Mouse (Mus musculus) hindbrain, embryonic 11.5 days (tissue): ENCODE measurements at regions not wholly inside any gene's neighbourhood (a gene's known extent, or its start where the extent isn't known, plus 50 kb on each side); places are given as distances from the start of the nearest gene placed in this dataset.

Experiments
- ATAC-seq: fragments of 200-750 bp; cut with Nextera tagmentation; 2 replicates; pipeline ENCODE4 v1.8.0; 2017; ENCODE audit warnings: mild to moderate bottlenecking, moderate TSS enrichment, moderate library complexity; ENCODE audit not compliant: low FRiP score
- DNase-seq: peaks from one replicate; pipeline ENCODE4 v3.0.0-alpha.2; 2015; ENCODE audit warnings: low spot score
- H3K27ac ChIP-seq: fragments of 300-500 bp; sonication (generic); 2 replicates; pipeline ENCODE4 v1.5.1; 2014; ENCODE audit warnings: mild to moderate bottlenecking, low read depth, low read length
- H3K27me3 ChIP-seq: fragments of 300-500 bp; sonication (generic); 2 replicates; pipeline ENCODE4 v1.6.1; 2014; ENCODE audit warnings: mild to moderate bottlenecking, low read length, moderate library complexity, mixed read lengths; ENCODE audit not compliant: control insufficient read depth, insufficient read depth
- H3K36me3 ChIP-seq: fragments of 300-500 bp; sonication (generic); 2 replicates; pipeline ENCODE4 v1.6.1; 2014; ENCODE audit warnings: mild to moderate bottlenecking, low read length, moderate library complexity, mixed read lengths; ENCODE audit not compliant: control insufficient read depth, insufficient read depth
- H3K4me1 ChIP-seq: fragments of 300-500 bp; sonication (generic); replicated peaks from 2 replicates; pipeline ENCODE4 v1.6.1; 2014; ENCODE audit warnings: low read length, mixed read lengths; ENCODE audit not compliant: control insufficient read depth, insufficient read depth
- H3K4me2 ChIP-seq: fragments of 300-500 bp; sonication (generic); replicated peaks from 2 replicates; pipeline ENCODE4 v1.6.1; 2014; ENCODE audit warnings: mild to moderate bottlenecking, low read depth, low read length
- H3K4me3 ChIP-seq: fragments of 300-500 bp; sonication (generic); 2 replicates; pipeline ENCODE4 v1.5.1; 2014; ENCODE audit warnings: low read depth, low read length
- H3K9ac ChIP-seq: fragments of 300-500 bp; sonication (generic); 2 replicates; pipeline ENCODE4 v1.6.1; 2014; ENCODE audit warnings: low read depth, low read length
- H3K9me3 ChIP-seq: fragments of 300-500 bp; sonication (generic); 2 replicates; pipeline ENCODE4 v1.6.1; 2016; ENCODE audit warnings: low read length; ENCODE audit not compliant: control insufficient read depth
- WGBS: fragments of 180-500 bp; shearing (Covaris S2); extraction: QIAGEN DNeasy Blood & Tissue Kit; methylation state at CpG from one replicate; pipeline ENCODE4 v1.1.7; 2014; 5-methylcytosine and 5-hydroxymethylcytosine counted together

GRCm38 (mm10) chr2:178700825-178701224, 270.5 kb downstream of the Cdh26 start:
- ATAC-seq = no peak
- Histone ChIP-seq H3K9me3 (no peaks in the 10 kb centered on the region), H3K27me3 (no peaks in the 10 kb centered on the region), H3K36me3 (no peaks in the 10 kb centered on the region), H3K4me2 (no peak overlapping the region), H3K4me1 (no peaks in the 10 kb centered on the region), H3K9ac (no peak overlapping the region), H3K4me3 (no peak overlapping the region), H3K27ac (no peak overlapping the region)
- DNase-seq = no peak
- 69% methylated on average over 3 of the region's 3 CpGs for WGBS

GRCm38 (mm10) chr2:178704510-178704909, 274.2 kb downstream of the Cdh26 start:
- Histone ChIP-seq H3K4me2 (no peak overlapping the region), H3K36me3 (no peaks in the 10 kb centered on the region), H3K27me3 (no peaks in the 10 kb centered on the region), H3K4me3 (no peak overlapping the region), H3K27ac (no peak overlapping the region), H3K9me3 (no peaks in the 10 kb centered on the region), H3K9ac (no peak overlapping the region), H3K4me1 (no peaks in the 10 kb centered on the region)
- WGBS = 87% methylated on average over 3 of the region's 3 CpGs
- no peak for ATAC-seq
- no peak for DNase-seq

- no peaks in the 10 kb centered on the region for H3K27me3 ChIP-seq
Measured at GRCm38 (mm10) chr2:178708649-178709048, 278.3 kb downstream of the Cdh26 start.

GRCm38 (mm10) chr2:178709192-178709881, 279.0 kb downstream of the Cdh26 start:
- H3K4me3 ChIP-seq = no peak overlapping the region
- 79% methylated on average over 5 of the region's 5 CpGs for WGBS
- H3K9me3 ChIP-seq = no peaks in the 10 kb centered on the region
- H3K36me3 ChIP-seq = no peaks in the 10 kb centered on the region
- ATAC-seq (no peak), DNase-seq (no peak)
- no peak overlapping the region for H3K4me2 ChIP-seq
- H3K9ac ChIP-seq = no peak overlapping the region
- H3K27ac ChIP-seq = no peak overlapping the region
- no peaks in the 10 kb centered on the region for H3K4me1 ChIP-seq
- H3K27me3 ChIP-seq = no peaks in the 10 kb centered on the region

More at GRCm38 (mm10) chr2:178708649-178709048, 278.3 kb downstream of the Cdh26 start:
- Histone ChIP-seq H3K4me3 (no peak overlapping the region), H3K4me1 (no peaks in the 10 kb centered on the region), H3K4me2 (no peak overlapping the region), H3K36me3 (no peaks in the 10 kb centered on the region), H3K9ac (no peak overlapping the region), H3K27ac (no peak overlapping the region), H3K9me3 (no peaks in the 10 kb centered on the region)
- DNase-seq (no peak), ATAC-seq (no peak)
- WGBS = 91% methylated on average over 2 of the region's 2 CpGs

- Histone ChIP-seq H3K4me2 (no peak overlapping the region), H3K4me3 (no peak overlapping the region), H3K27ac (no peak overlapping the region), H3K9ac (no peak overlapping the region), H3K27me3 (no peaks in the 10 kb centered on the region), H3K4me1 (no peaks in the 10 kb centered on the region), H3K9me3 (no peaks in the 10 kb centered on the region), H3K36me3 (no peaks in the 10 kb centered on the region)
- ATAC-seq (no peak), DNase-seq (no peak)
- WGBS = 88% methylated on average over 3 of the region's 3 CpGs
Measured at GRCm38 (mm10) chr2:178710001-178710400, 279.7 kb downstream of the Cdh26 start.

- no peak overlapping the region for H3K4me3 ChIP-seq
- ATAC-seq (no peak), DNase-seq (no peak)
- no peak overlapping the region for H3K27ac ChIP-seq
- no peaks in the 10 kb centered on the region for H3K9me3 ChIP-seq
- no peak overlapping the region for H3K4me2 ChIP-seq
- 48% methylated on average over 5 of the region's 5 CpGs for WGBS
- H3K36me3 ChIP-seq = no peaks in the 10 kb centered on the region
- no peak overlapping the region for H3K9ac ChIP-seq
- no peaks in the 10 kb centered on the region for H3K4me1 ChIP-seq
- H3K27me3 ChIP-seq = no peaks in the 10 kb centered on the region
Measured at GRCm38 (mm10) chr2:178711587-178712080, 281.3 kb downstream of the Cdh26 start.

GRCm38 (mm10) chr2:178712391-178712892, 282.1 kb downstream of the Cdh26 start:
- no peaks in the 10 kb centered on the region for H3K9me3 ChIP-seq
- DNase-seq = no peak
- no peaks in the 10 kb centered on the region for H3K27me3 ChIP-seq
- 51% methylated on average over 9 of the region's 9 CpGs for WGBS
- no peak overlapping the region for H3K4me3 ChIP-seq
- no peaks in the 10 kb centered on the region for H3K4me1 ChIP-seq
- ATAC-seq = no peak
- no peak overlapping the region for H3K9ac ChIP-seq
- no peak overlapping the region for H3K4me2 ChIP-seq
- no peaks in the 10 kb centered on the region for H3K36me3 ChIP-seq
- no peak overlapping the region for H3K27ac ChIP-seq

- no peaks in the 10 kb centered on the region for H3K9me3 ChIP-seq
- H3K36me3 ChIP-seq = no peaks in the 10 kb centered on the region
- H3K27ac ChIP-seq = no peak overlapping the region
- 64% methylated on average over 5 of the region's 5 CpGs for WGBS
- ATAC-seq (no peak), DNase-seq (no peak)
- H3K27me3 ChIP-seq = no peaks in the 10 kb centered on the region
- H3K4me1 ChIP-seq = no peaks in the 10 kb centered on the region
- no peak overlapping the region for H3K9ac ChIP-seq
- no peak overlapping the region for H3K4me3 ChIP-seq
- no peak overlapping the region for H3K4me2 ChIP-seq
Measured at GRCm38 (mm10) chr2:178715500-178716245, 285.3 kb downstream of the Cdh26 start.
